Mouse (Mus musculus) midbrain, embryonic 16.5 days (tissue): ENCODE measurements around the gene Cav2. TPM values are rescaled to one million over a fixed set of nuclear protein-coding genes. Genes with fewer than 3 reads are reported as not detected.
A peak's percentile ranks its signal among the peaks of the same experiment; 100 is the strongest.

Source experiments
- ATAC-seq: fragments of 200-750 bp; cut with Nextera tagmentation; 2 replicates; pipeline ENCODE4 v1.8.0; 2017; ENCODE audit warnings: moderate TSS enrichment
- H3K27ac ChIP-seq: fragments of 300-500 bp; sonication (generic); 2 replicates; pipeline ENCODE4 v1.5.1; 2014; ENCODE audit warnings: mild to moderate bottlenecking, low read length, mixed read lengths
- H3K27me3 ChIP-seq: fragments of 300-500 bp; sonication (generic); 2 replicates; pipeline ENCODE4 v1.6.1; 2014; ENCODE audit warnings: low read depth, low read length, mixed read lengths; ENCODE audit not compliant: control insufficient read depth, insufficient read depth
- H3K36me3 ChIP-seq: fragments of 300-500 bp; sonication (generic); 2 replicates; pipeline ENCODE4 v1.6.1; 2014; ENCODE audit warnings: mild to moderate bottlenecking, low read length, moderate library complexity, mixed read lengths; ENCODE audit not compliant: control insufficient read depth, insufficient read depth
- H3K4me1 ChIP-seq: fragments of 300-500 bp; sonication (generic); 2 replicates; pipeline ENCODE4 v1.6.1; 2014; ENCODE audit warnings: mild to moderate bottlenecking, low read length, mixed read lengths; ENCODE audit not compliant: control insufficient read depth, insufficient read depth
- H3K4me2 ChIP-seq: fragments of 300-500 bp; sonication (generic); 2 replicates; pipeline ENCODE4 v1.6.1; 2014; ENCODE audit warnings: mild to moderate bottlenecking, low read length, mixed read lengths
- H3K4me3 ChIP-seq: fragments of 300-500 bp; sonication (generic); 2 replicates; pipeline ENCODE4 v1.5.1; 2014; ENCODE audit warnings: low read depth, mild to moderate bottlenecking, low read length, moderate library complexity, mixed read lengths
- H3K9ac ChIP-seq: fragments of 300-500 bp; sonication (generic); 2 replicates; pipeline ENCODE4 v1.6.1; 2014; ENCODE audit warnings: low read depth, low read length, mixed read lengths
- H3K9me3 ChIP-seq: fragments of 300-500 bp; sonication (generic); replicated peaks from 2 replicates; pipeline ENCODE4 v1.6.1; 2014; ENCODE audit warnings: mild to moderate bottlenecking, low read length, mixed read lengths; ENCODE audit not compliant: control insufficient read depth, poor library complexity, severe bottlenecking
- WGBS: fragments of 180-500 bp; shearing (Covaris S2); extraction: QIAGEN DNeasy Blood & Tissue Kit; methylation state at CpG from one replicate; pipeline ENCODE4 v1.1.7; 2014; 5-methylcytosine and 5-hydroxymethylcytosine counted together
- polyA plus RNA-seq: library from polyadenylated mRNA; unstranded; fragments of >200 nt; fragmentation: Nextera tagmentation; extraction: Ambion mirVana; gene quantifications from 2 replicates; pipeline ENCODE4 v1.2.1, GENCODE M21; 2015

Cav2 gene
- polyA plus RNA-seq: 16.0 and 17.1 TPM in 2 replicates

DNA sequence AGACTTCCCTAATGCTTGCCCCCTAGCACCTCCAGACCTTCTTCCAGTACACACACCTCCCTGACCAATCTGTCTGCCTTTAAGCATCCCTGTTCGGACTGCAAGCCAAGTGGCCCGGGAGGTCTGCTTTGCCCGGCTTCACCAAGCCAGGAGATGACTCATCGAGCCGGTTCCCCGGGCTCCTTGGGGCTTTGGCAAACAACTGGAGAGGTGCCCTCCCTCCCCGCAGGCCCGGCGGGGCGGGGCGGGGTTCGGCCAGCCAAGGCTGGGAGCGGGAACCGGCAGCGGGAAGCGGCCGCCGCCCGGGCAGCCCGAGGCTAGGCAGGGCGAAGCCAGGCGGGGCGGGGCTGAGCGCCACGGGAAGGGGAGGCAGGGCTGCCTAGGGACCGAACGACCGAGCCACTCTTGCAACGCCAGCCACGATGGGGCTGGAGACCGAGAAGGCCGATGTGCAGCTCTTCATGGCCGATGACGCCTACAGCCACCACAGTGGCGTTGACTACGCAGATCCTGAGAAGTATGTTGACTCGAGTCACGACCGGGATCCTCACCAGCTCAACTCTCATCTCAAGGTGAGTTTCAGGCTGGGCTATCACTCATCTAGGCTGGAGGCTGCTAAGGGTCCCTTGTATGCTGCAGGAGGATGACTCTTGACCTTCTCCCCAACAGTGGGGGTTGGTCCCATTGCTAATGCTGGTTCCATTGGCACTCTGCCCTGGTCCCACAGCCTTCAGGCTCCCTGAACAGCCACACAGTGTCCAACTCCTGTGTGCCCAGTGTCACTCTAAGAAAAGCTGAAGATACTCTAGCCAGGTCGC lies at the start of gene Cav2:
Gene Cav2 (plus strand): TSS at position 247 of the 818 bp plus-strand sequence.
- H3K9me3 ChIP-seq: no peaks in the 10 kb centered on the region
- H3K9ac ChIP-seq: peak within 1 kb of the TSS; percentile 81
- peak within 1 kb of the TSS; percentile 99 for H3K4me2 ChIP-seq
- no peaks in the 10 kb centered on the region for H3K27me3 ChIP-seq
- H3K4me1 ChIP-seq: peaks cover 4% of the 10 kb centered on the region; the same call in 1 of the 2 replicates
- peak; percentile 93 for ATAC-seq
- H3K27ac ChIP-seq: no peak within 1 kb of the TSS
- peak within 1 kb of the TSS; percentile 70 for H3K4me3 ChIP-seq
- no peaks in the 10 kb centered on the region for H3K36me3 ChIP-seq
- under 1% methylated on average over 40 of the region's 40 CpGs for WGBS

DNA sequence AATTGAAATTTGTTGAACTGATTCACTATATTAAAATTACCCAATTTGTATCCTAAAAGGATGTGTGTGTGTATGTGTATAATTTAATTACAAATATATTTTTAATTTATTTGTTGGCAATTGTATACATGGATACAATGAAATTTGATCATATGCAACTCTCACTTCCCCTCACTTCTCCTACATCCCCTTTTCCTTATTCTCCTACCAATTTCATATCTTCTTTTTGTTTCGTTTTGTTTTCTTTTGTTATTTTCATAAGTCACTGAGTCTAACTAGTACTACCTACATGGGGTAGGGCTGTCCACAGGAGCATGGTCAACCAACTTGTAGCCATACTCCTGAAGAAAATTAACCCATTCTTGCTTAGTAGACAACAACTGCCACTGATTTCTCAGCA lies 41.3 kb upstream of the Cav2 start:
- 97% methylated on average over 1 of the region's 1 CpGs for WGBS
- Histone ChIP-seq H3K27ac (no peak overlapping the region), H3K9me3 (no peaks in the 10 kb centered on the region), H3K4me2 (no peak overlapping the region), H3K27me3 (no peaks in the 10 kb centered on the region), H3K9ac (no peak overlapping the region), H3K36me3 (no peaks in the 10 kb centered on the region), H3K4me1 (no peaks in the 10 kb centered on the region), H3K4me3 (no peak overlapping the region)
- ATAC-seq: no peak

DNA sequence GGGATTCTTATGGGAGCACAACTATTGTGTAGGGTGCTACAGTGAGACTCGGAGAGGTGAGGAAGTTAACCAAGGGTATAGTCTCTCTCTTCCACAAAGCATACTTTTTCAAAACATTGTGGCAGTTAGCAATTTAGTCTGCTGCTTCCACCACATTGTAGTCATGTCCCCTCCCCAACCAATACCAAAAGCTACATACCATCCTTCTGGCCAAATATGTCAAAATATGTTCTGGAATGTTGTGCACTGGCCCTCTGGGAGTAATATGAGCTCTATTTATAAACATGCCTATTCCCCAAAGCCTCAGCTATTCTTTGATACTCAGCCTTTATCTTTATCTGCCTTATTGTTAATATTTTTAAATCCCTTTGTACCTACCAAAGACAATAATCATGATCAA lies 40.0 kb upstream of the Cav2 start:
- Histone ChIP-seq H3K36me3 (no peaks in the 10 kb centered on the region), H3K9me3 (no peaks in the 10 kb centered on the region), H3K27ac (no peak overlapping the region), H3K4me2 (no peak overlapping the region), H3K4me1 (no peaks in the 10 kb centered on the region), H3K9ac (no peak overlapping the region), H3K27me3 (no peaks in the 10 kb centered on the region), H3K4me3 (no peak overlapping the region)
- no peak for ATAC-seq
- 97% methylated on average over 1 of the region's 1 CpGs for WGBS

DNA sequence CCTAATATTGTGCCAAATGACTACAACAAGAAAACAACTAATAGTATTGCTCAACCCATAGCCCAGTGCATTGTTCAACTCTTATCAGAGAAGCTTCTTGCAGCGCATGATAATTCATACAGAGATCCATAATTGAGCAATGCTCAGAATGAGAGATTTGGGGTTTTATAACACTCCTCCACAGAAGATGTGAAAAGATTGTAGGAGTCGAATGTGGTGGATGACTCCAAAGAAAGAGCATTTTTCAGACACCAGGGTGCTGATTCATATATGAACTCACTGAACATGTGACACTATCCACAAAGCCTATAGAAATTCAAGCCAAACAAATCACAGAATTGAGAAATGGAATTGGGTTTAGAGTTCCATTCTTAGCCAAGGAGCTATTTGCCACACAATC lies 34.0 kb upstream of the Cav2 start:
- WGBS: 97% methylated on average over 2 of the region's 2 CpGs
- Histone ChIP-seq H3K9me3 (no peaks in the 10 kb centered on the region), H3K36me3 (no peaks in the 10 kb centered on the region), H3K9ac (no peak overlapping the region), H3K27me3 (no peaks in the 10 kb centered on the region), H3K4me3 (no peak overlapping the region), H3K27ac (no peak overlapping the region), H3K4me1 (no peaks in the 10 kb centered on the region; the same call in 1 of the 2 replicates), H3K4me2 (no peak overlapping the region)
- ATAC-seq: no peak

DNA sequence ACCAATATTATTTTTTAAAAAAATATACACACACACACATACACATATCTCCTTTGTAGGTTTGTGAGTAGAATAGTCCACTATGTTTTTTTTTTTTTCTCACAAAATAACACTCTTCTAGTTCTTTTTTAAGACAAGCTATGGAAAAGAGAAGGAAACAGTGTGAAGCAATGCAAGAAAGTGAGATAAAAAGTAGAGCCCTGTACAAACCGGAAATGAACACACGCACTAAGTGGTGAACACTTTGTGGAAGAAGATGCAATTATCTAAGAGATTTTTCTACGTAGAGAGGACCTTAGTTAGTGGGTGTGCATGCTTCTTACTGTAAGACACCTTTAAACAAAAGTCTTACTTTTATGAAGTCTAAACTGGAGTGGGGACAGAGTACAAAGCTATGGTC lies 33.3 kb upstream of the Cav2 start:
- no peak for ATAC-seq
- Histone ChIP-seq H3K36me3 (no peaks in the 10 kb centered on the region), H3K4me1 (no peaks in the 10 kb centered on the region; the same call in 1 of the 2 replicates), H3K4me2 (no peak overlapping the region), H3K9me3 (no peaks in the 10 kb centered on the region), H3K27ac (no peak overlapping the region), H3K9ac (no peak overlapping the region), H3K27me3 (no peaks in the 10 kb centered on the region), H3K4me3 (no peak overlapping the region)
- 91% methylated on average over 3 of the region's 3 CpGs for WGBS

DNA sequence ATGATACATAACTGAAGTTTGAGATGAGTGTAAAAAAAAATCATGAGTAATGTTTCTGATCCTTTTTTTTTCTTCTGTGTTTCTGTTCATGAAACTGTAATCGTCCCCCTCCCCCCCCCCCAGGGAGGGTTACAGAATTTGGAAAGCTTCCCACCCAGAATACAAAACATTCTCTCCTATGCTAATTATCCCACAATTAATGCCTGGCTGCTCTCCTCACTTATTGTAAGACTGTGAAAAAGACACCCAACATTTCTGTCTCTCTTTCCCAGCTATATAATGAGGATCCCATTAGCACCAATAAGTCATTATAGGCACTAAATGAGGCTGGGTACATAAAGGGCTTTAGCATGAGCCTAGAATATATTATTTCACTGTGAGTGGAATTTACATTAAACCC lies 32.7 kb upstream of the Cav2 start:
- H3K9me3 ChIP-seq: no peaks in the 10 kb centered on the region
- no peak for ATAC-seq
- 33% methylated on average over 1 of the region's 1 CpGs for WGBS
- no peaks in the 10 kb centered on the region for H3K27me3 ChIP-seq
- no peak overlapping the region for H3K9ac ChIP-seq
- no peaks in the 10 kb centered on the region; the same call in 1 of the 2 replicates for H3K4me1 ChIP-seq
- no peak overlapping the region for H3K4me3 ChIP-seq
- no peak overlapping the region for H3K27ac ChIP-seq
- no peaks in the 10 kb centered on the region for H3K36me3 ChIP-seq
- H3K4me2 ChIP-seq: no peak overlapping the region

DNA sequence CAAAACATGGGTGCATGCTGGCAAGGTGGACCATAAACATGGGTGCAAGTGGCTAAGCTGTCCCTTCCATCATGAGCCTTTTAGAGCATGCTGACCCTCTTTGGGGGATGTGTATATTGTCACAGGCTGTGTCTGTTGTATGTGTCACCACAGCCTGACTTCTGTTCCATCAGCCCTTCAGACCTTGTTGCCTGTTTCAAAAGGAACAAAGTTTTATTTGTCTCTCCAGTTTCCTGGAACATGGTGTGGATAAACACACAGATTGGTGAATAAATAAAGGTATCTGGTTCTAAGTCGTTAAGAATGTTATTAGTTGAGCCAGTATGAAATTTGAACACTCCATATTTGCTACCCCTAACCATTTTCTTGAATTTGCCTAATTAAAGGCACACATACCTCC lies 29.0 kb upstream of the Cav2 start:
- Histone ChIP-seq H3K36me3 (no peaks in the 10 kb centered on the region), H3K27me3 (no peaks in the 10 kb centered on the region), H3K9ac (no peak overlapping the region), H3K4me3 (no peak overlapping the region), H3K9me3 (no peaks in the 10 kb centered on the region), H3K27ac (no peak overlapping the region), H3K4me2 (no peak overlapping the region), H3K4me1 (no peaks in the 10 kb centered on the region; the same call in 1 of the 2 replicates)
- 72% methylated on average over 1 of the region's 1 CpGs for WGBS
- no peak for ATAC-seq

DNA sequence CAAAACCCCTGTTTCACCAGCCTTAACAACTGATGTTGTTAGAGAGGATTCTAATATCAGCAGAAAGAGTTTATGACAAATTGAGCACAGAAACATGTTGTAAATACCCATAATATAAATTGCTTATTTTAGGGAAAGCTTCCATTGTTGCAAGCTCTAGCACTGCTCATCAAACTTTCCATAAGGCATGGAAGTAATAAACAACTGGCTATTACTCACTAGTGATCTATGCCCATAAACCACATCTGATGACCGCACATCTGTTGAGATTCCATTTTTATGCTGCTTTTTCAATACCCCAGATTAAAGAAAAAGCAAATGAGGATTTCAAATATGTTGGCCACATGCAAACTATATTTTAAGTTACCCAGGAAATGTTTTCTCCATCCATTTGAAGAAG lies 22.8 kb upstream of the Cav2 start:
- WGBS: 98% methylated on average over 1 of the region's 1 CpGs
- no peaks in the 10 kb centered on the region for H3K36me3 ChIP-seq
- no peak for ATAC-seq

DNA sequence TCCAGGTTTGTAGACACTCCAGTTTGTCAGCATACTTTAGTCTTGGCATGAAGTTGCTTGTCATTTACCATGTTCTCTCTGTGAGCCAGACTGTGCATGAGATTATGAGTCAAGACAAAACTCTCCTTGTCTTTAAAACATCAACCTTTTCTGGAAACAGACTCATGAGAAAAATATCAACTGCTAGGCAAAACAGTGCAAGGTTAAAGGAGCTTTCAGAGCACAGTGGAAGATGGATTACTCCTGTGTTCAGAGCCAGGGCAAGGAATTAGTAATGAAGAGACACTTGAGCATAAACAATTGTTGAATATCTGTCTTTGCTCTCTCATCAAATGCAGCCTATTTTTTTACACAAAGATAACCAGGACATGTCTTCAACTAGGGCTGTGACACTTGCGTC lies 22.1 kb upstream of the Cav2 start:
- H3K9ac ChIP-seq: no peak overlapping the region
- no peak overlapping the region for H3K4me2 ChIP-seq
- H3K4me3 ChIP-seq: no peak overlapping the region

More for the DNA sequence above, 22.8 kb upstream of the Cav2 start:
- Histone ChIP-seq H3K4me2 (no peak overlapping the region), H3K4me3 (no peak overlapping the region), H3K27ac (no peak overlapping the region), H3K9ac (no peak overlapping the region), H3K9me3 (no peaks in the 10 kb centered on the region), H3K27me3 (no peaks in the 10 kb centered on the region), H3K4me1 (no peaks in the 10 kb centered on the region)

More for the DNA sequence above, 22.1 kb upstream of the Cav2 start:
- no peaks in the 10 kb centered on the region for H3K9me3 ChIP-seq
- no peaks in the 10 kb centered on the region for H3K27me3 ChIP-seq
- H3K27ac ChIP-seq: no peak overlapping the region
- 98% methylated on average over 1 of the region's 1 CpGs for WGBS
- no peak for ATAC-seq
- H3K4me1 ChIP-seq: no peaks in the 10 kb centered on the region
- H3K36me3 ChIP-seq: no peaks in the 10 kb centered on the region
